Mouse (Mus musculus) heart, adult 9 months (tissue): ENCODE results near the gene Abr.

Source experiments
- DNase-seq, 2 experiments: peaks; one replicate each; pipeline ENCODE4 v3.0.0; 2022; ENCODE audit warnings: low spot score in 2 of 2

Abr gene

GRCm38 (mm10) chr11:76493811-76494274 is 128.3 kb downstream of the Abr start:
- no peak for DNase-seq

DNA sequence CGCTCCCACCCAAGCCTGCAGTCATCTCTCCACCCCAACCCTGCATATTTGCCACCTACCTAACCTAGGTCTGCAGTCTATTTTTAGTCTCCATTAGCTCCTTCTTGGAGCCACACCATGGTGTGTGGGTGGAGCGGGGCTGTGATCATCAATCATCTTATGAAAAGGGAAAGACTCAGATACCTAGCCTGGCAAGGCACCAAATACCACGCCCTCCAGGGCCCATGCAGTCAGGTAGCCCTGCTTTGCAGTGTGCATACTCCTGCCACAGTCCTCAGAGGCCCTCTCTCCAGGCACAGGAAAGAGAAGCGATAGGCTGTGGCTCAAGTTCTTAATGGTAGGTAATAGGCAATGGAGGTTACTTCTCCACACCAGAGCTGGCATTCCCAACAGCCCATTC is 128.9 kb downstream of the Abr start:
- no peak for DNase-seq

DNA sequence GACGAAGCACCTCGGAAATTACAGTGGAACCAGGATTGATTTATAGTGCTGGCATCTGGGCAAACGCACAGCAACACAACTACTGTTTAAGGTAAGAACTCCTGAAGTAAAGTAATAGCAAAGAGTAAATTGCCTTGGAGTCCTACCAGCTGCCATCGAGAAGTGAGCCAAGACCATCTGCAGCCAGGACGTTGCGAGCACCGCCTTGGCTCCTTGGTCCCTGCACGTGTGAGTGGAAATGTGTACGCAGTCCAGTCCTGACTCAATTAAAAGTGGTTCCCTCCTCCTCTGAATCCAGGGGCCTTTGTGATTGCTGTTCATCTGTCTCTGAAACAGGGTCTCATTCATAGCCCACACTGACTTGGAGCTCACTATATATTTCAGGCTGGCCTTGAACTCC is 130.3 kb downstream of the Abr start:
- DNase-seq: no peak

- DNase-seq: no peak
Observed at GRCm38 (mm10) chr11:76489407-76489806, 132.7 kb downstream of the Abr start.

GRCm38 (mm10) chr11:76487024-76487423 is 135.1 kb downstream of the Abr start:
- DNase-seq: no peak

DNA sequence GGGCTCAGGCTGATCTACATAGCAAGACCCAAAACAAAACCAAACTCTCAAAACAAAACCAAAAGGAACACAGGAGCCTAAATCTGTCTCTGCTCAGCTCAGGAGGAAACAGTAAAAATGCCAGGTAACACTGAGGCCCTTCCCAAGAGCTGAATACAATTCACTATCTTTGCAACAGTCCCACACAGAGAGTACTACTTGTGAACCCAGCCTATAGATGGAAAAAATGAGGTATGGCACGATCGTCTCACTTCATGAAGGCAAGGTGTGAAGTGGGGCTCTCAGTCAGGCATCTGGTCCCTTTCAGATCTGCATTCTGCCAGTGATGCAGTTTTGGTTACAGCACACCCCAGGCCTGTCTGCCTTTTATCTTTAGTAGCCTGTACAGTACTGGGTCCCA is 138.1 kb downstream of the Abr start:
- DNase-seq: no peak

DNA sequence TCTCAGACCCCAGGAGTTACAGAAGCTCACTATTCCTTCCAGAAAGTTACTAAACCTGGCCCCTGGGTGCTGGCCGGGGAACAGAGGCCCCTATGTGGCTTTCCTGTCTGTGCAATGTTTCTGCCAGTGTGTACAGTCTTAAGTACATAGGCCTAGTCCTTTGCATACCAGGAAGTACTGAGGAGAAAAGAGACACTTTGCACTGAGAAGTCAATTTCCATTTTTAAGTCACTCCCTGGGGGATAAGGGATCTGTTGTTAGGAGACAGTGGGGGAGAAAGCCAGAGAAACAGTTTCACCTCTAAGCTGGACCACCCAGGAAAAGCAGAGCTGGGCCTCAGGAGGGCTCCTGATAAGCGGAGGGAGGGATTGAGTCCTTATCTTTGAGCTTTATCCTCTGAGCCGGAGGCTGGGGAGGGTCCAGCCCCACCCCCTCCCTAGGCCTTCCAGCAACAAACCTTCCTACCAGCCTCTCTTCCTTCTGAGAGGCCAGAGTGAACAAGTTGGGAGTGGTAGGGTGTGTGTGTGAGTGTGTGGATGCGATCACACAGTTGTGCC is 138.9 kb downstream of the Abr start:
- DNase-seq: no peak

GRCm38 (mm10) chr11:76482697-76483096 is 139.4 kb downstream of the Abr start:
- no peak for DNase-seq

GRCm38 (mm10) chr11:76482183-76482582 is 139.9 kb downstream of the Abr start:
- no peak for DNase-seq

GRCm38 (mm10) chr11:76479729-76480128 is 142.4 kb downstream of the Abr start:
- DNase-seq: no peak

DNA sequence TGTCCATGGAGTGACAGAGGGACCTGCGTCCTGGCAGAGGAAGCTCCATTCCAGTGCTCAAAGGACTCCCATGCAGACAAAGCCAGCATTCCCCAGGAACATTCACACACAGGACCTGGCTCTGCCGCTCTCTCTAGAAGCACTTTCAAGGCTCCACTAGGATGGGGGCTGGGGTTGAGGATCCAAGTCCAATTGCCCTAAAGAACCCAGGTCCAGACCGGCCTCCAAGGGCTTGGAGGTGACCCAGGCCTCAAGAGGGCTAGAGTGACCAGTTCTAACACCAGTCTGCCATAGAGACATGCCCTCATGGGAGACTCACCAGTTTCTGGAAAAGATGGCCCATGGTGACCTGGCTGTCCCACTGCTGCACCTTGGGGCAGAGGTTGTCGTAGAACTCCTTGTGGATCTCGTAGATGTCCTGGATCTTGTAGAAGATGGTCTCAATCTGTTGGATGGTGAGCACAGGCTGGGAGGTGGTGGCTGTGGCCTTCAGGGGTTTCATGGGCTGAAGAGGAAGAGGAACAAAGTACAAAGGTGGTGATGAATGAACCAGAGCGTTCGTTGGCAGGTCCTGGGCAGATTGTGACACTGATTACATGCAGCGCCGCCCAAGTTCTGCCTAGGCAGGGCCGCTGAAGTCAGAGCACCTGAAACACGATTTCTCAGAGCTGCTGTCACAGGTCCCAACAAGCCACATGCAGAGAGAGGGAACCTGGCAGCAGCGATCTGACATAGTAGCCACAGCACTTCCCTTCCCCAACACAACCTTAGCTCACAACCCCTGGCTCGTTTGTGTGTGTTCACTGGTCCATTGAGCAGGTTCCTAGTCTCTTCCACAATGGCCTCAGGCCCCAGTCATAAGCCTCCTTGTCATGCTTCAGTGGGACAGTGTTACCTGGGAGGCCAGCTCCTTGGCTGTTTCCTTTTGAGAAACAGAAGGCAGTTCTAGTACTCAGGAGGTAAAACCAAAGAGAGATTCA is 143.1 kb downstream of the Abr start:
- no peak for DNase-seq

GRCm38 (mm10) chr11:76477095-76477525 is 145.0 kb downstream of the Abr start:
- no peak for DNase-seq

- no peak for DNase-seq
Observed at GRCm38 (mm10) chr11:76476376-76477094, 145.6 kb downstream of the Abr start.

GRCm38 (mm10) chr11:76472617-76473016 is 149.5 kb downstream of the Abr start:
- DNase-seq: no peak

DNA sequence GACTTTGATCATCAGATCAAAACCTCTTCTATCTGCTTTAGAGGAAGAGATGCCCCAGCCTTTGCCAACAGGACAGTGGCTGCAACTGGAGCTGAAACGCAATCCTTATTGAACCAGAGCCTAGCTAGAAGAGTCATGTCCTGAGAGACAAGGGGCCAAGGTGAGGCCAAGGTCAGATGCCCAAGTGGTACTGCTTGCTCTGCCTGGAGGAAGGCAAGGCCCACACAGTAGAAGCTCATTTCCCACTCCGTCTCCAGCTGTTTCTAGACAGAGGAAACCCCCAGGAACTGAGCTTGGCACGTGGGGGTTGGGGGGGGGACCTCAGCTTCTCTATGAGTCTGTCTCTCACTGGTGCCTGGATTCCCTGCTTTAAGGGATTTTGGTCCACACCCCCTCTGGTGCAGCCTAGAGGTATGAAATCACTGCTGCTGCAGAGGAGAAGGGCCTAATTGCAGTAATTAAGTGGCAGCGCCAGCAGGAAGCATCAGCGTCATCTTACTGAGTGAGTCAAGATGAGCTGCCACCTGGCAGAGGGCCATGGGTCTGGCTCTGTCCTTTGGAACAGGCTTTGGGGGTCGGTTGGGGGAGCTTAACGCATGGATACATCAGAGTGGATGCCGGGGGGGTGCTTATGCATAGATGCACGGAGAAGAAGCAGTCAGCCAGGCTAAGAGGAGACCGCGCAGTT is 152.7 kb downstream of the Abr start:
- DNase-seq: no peak

GRCm38 (mm10) chr11:76468347-76468746 is 153.8 kb downstream of the Abr start:
- DNase-seq: no peak

DNA sequence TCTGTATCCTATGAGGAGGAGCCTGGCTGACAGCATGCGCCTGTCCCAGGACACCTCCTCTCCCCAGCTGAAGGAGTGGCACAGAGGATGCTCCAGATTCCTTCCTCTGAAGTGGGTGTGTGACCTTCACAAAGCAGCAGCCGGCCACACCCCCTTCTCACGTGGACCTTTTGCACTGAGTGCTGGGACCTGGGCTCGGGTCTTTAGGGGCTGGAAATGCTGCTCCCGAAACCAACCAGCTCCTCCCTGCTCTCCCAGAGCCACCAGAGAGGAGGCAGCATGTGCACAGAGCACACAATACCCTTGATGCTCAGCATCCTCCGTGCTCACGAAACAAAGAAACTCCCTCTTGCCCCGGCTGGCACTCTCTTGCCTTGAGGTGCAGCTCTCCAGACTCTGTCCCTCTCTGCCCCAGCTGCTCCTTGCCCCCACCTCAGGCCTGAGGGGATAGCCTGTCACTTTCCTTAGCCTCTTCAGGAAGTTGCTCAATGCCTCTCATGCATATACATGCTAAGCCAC is 154.6 kb downstream of the Abr start:
- DNase-seq: no peak

- DNase-seq: no peak
Observed at GRCm38 (mm10) chr11:76467073-76467472, 155.0 kb downstream of the Abr start.

DNA sequence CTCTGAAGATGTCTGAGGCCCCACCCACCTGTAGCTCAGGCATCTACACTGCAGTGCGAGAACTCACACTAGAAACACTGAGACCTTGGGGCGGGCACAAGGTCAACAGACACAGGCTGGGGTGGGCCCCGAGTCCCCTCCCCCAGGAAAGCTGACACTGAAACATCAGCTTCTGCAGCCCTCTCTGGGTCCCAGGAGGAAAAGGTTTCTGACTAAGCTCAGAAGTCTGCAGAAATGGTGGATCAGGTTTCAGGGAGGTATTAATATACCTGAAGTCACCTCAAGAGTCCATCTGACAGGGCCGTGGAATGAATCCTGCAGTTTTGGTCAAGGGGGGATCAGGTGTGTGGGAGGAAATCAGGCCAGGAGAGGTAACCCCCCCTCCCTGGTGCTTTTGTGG is 156.2 kb downstream of the Abr start:
- DNase-seq: no peak

GRCm38 (mm10) chr11:76461696-76462095 is 160.4 kb downstream of the Abr start:
- DNase-seq: no peak

DNA sequence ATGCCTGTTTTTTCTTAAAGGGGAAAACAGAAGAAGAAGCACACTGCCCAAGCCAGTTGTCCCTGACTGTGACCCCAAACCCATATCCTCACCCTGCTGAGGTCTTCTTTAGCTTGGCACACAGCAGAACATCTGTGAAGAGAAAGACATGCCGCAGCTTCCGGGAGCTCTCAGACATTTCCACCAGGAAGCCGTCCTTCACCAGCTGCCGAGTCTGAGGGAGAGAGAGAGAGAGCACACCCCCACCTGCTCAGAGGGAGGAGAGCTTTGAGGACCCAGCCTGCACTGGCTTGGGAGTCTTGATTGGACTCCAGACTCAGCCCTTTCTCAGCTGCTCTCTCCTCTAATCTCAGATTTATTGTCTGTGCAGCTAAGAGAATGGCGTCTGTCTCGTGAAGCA is 160.9 kb downstream of the Abr start:
- DNase-seq: no peak

GRCm38 (mm10) chr11:76459489-76459888 is 162.6 kb downstream of the Abr start:
- DNase-seq: no peak
